Mouse (Mus musculus) CH12.LX (cell line): ENCODE data around the gene Ppp2r2c. TPM values are rescaled to one million over a fixed set of nuclear protein-coding genes. Genes with fewer than 3 reads are reported as not detected.

Source experiments
- DNase-seq: peaks from one replicate; pipeline ENCODE4 v3.0.0-alpha.2; 2013; ENCODE audit errors: extremely low read depth
- H3K27ac ChIP-seq: 2 replicates; pipeline ENCODE4 v1.5.1; 2012; ENCODE audit warnings: low read depth, mild to moderate bottlenecking, control low read depth, moderate library complexity; ENCODE audit not compliant: insufficient read depth
- H3K27me3 ChIP-seq: replicated peaks from 2 replicates; pipeline ENCODE3; 2012; ENCODE audit warnings: inconsistent platforms
- H3K36me3 ChIP-seq, 2 experiments: replicated peaks in 1 of 2; 2 replicates each; pipeline versions ENCODE3 to v1.6.1; 2012; ENCODE audit warnings: inconsistent platforms in 1 of 2, low read length in 1 of 2, mild to moderate bottlenecking in 1 of 2, mixed read lengths in 1 of 2, moderate library complexity in 1 of 2; ENCODE audit not compliant: control insufficient read depth in 1 of 2, insufficient read depth in 1 of 2
- H3K4me1 ChIP-seq, 2 experiments: 2 replicates each; pipeline ENCODE4 v1.6.1; 2012; ENCODE audit warnings: inconsistent platforms in 1 of 2, moderate library complexity in 1 of 2; ENCODE audit not compliant: insufficient read depth in 2 of 2, control insufficient read depth in 1 of 2
- H3K4me2 ChIP-seq: 2 replicates; pipeline ENCODE4 v1.6.1; 2012; ENCODE audit warnings: low read depth, mild to moderate bottlenecking, control low read depth; ENCODE audit not compliant: poor library complexity, insufficient read depth, severe bottlenecking
- H3K4me3 ChIP-seq, 3 experiments: fragments of 150-350 bp in 1 of 3; sonication (generic) in 1 of 3; replicated peaks in 1 of 3; 2 replicates each; pipeline versions ENCODE3 to v1.5.1; 2011 to 2012; ENCODE audit warnings: low read depth in 2 of 3, low read length in 2 of 3, mild to moderate bottlenecking in 2 of 3, moderate library complexity in 2 of 3, control low read depth in 1 of 3, improper control_type of control experiment in 1 of 3, inconsistent platforms in 1 of 3, mixed read lengths in 1 of 3; ENCODE audit not compliant: poor library complexity in 1 of 3
- H3K79me2 ChIP-seq: replicated peaks from 2 replicates; pipeline ENCODE4 v1.6.1; 2012; ENCODE audit warnings: mild to moderate bottlenecking, moderate library complexity; ENCODE audit not compliant: control insufficient read depth, poor library complexity, insufficient read depth, severe bottlenecking; ENCODE audit errors: extremely low read depth
- H3K9ac ChIP-seq: 2 replicates; pipeline ENCODE4 v1.6.1; 2012; ENCODE audit warnings: low read depth, mild to moderate bottlenecking, control low read depth, moderate library complexity; ENCODE audit not compliant: insufficient read depth
- H3K9me3 ChIP-seq: replicated peaks from 2 replicates; pipeline ENCODE3; 2012; ENCODE audit warnings: low read length, inconsistent platforms, mixed read lengths
- BHLHE40 ChIP-seq: IDR thresholded peaks from 2 replicates; pipeline ENCODE4 v1.6.1; 2011; ENCODE audit warnings: mild to moderate bottlenecking, low read depth, low read length, improper control_type of control experiment
- CHD2 ChIP-seq: IDR thresholded peaks from 2 replicates; pipeline ENCODE4 v1.6.1; 2011; ENCODE audit warnings: low read length, improper control_type of control experiment
- E2F4 ChIP-seq: IDR thresholded peaks from 2 replicates; pipeline ENCODE4 v1.6.1; 2011; ENCODE audit warnings: low read depth, low read length, improper control_type of control experiment; ENCODE audit not compliant: insufficient replicate concordance
- ELF1 ChIP-seq: IDR thresholded peaks from 2 replicates; pipeline ENCODE4 v1.6.1; 2014; ENCODE audit warnings: low read depth, mild to moderate bottlenecking, inconsistent platforms, low read length, improper control_type of control experiment
- EP300 ChIP-seq: IDR thresholded peaks from 2 replicates; pipeline ENCODE4 v1.6.1; 2011; ENCODE audit warnings: low read length, improper control_type of control experiment
- ETS1 ChIP-seq: conservative IDR thresholded peaks from 2 replicates; pipeline ENCODE4 v1.6.1; 2012; ENCODE audit warnings: low read depth, mild to moderate bottlenecking, inconsistent platforms, low read length, improper control_type of control experiment, moderate library complexity
- GABPA ChIP-seq: IDR thresholded peaks from 2 replicates; pipeline ENCODE4 v1.6.1; 2012; ENCODE audit warnings: low read depth, low read length, improper control_type of control experiment, inconsistent platforms; ENCODE audit not compliant: insufficient replicate concordance
- IRF4 ChIP-seq: IDR thresholded peaks from 2 replicates; pipeline ENCODE4 v1.6.1; 2014; ENCODE audit warnings: low read depth, mild to moderate bottlenecking, inconsistent platforms, low read length, improper control_type of control experiment
- JUND ChIP-seq: conservative IDR thresholded peaks from 2 replicates; pipeline ENCODE4 v1.6.1; 2011; ENCODE audit warnings: low read depth, low read length, improper control_type of control experiment
- MXI1 ChIP-seq: IDR thresholded peaks from 2 replicates; pipeline ENCODE4 v1.6.1; 2011; ENCODE audit warnings: mild to moderate bottlenecking, low read depth, low read length, improper control_type of control experiment
- MYC ChIP-seq: IDR thresholded peaks from 2 replicates; pipeline ENCODE4 v1.6.1; 2011; ENCODE audit warnings: low read depth, mild to moderate bottlenecking, improper control_type of control experiment, low read length
- NRF1 ChIP-seq: IDR thresholded peaks from 2 replicates; pipeline ENCODE4 v1.6.1; 2014; ENCODE audit warnings: low read depth, mild to moderate bottlenecking, inconsistent platforms, low read length, improper control_type of control experiment, moderate library complexity
- RAD21 ChIP-seq: IDR thresholded peaks from 2 replicates; pipeline ENCODE4 v1.6.1; 2011; ENCODE audit warnings: low read depth, mild to moderate bottlenecking, low read length, improper control_type of control experiment, moderate library complexity
- SIN3A ChIP-seq: IDR thresholded peaks from 2 replicates; pipeline ENCODE4 v1.6.1; 2012; ENCODE audit warnings: low read length, improper control_type of control experiment, inconsistent platforms
- SMC3 ChIP-seq: IDR thresholded peaks from 2 replicates; pipeline ENCODE4 v1.6.1; 2011; ENCODE audit warnings: low read depth, low read length, improper control_type of control experiment
- USF2 ChIP-seq: conservative IDR thresholded peaks from 2 replicates; pipeline ENCODE4 v1.6.1; 2011; ENCODE audit warnings: low read depth, low read length, improper control_type of control experiment
- ZC3H11A ChIP-seq: IDR thresholded peaks from 2 replicates; pipeline ENCODE4 v1.6.1; 2012; ENCODE audit warnings: low read depth, mild to moderate bottlenecking, inconsistent platforms, low read length, improper control_type of control experiment
- ZKSCAN1 ChIP-seq: IDR thresholded peaks from 2 replicates; pipeline ENCODE4 v1.6.1; 2012; ENCODE audit warnings: low read depth, inconsistent platforms, low read length, improper control_type of control experiment, borderline replicate concordance
- dilution Hi-C: fragments of 300-500 bp; cut with MboI; formaldehyde crosslinking; loops from 2 replicates; pipeline ENCODE4 v1.14.3; 2020; ENCODE audit warnings: low sequenced_read_pairs; ENCODE audit not compliant: extremely low pct_unique_long_range_greater_than_20kb, extremely low pct_ligation_motif_present
- in situ Hi-C: fragments of 300-500 bp; cut with MboI; formaldehyde crosslinking; loops from 3 replicates; pipeline ENCODE4 v1.14.3; 2019; ENCODE audit warnings: low sequenced_read_pairs, low pct_ligation_motif_present, low pct_unique_long_range_greater_than_20kb, mixed read lengths
- polyA plus RNA-seq: library from polyadenylated mRNA; unstranded; fragments of >175 nt; gene quantifications from 2 replicates; pipeline ENCODE4 v1.2.1, GENCODE M21; 2012; ENCODE audit warnings: low read depth; ENCODE audit not compliant: insufficient read length
- total RNA-seq, 2 experiments: library from RNA; depleted of rRNA; stranded (reverse); fragments of 300-350 nt in 1 of 2; fragments of >200 nt in 1 of 2; gene quantifications; 2 replicates each; pipeline ENCODE4 v1.2.3; 2012 to 2014

The Ppp2r2c gene
- total and polyA plus RNA-seq, 3 experiments, result 0.07 to 0.21 TPM; not detected in 1

DNA sequence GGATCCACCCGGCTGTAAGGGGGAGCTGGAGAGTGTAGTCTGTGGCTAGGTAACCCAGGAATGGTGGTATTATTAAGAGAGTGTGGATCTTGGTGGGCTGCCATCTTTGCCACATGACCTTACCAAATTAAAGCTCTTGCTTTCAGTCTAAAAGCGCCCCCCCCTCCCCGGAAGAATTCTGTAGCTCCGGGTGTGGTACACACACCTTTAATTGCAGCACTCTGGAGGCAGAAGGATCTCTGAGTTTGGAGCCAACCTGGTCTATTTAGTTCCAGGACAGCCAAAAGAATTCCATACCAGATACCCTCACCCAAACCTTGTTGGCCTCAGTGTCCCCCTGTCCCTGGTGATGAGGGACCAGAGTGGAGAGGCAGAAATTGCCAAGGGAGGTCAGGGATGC is 10.5 kb downstream of the Ppp2r2c start:
- TF ChIP-seq BHLHE40 (no peak), JUND (no peak), USF2 (no peak), CHD2 (no peak), E2F4 (no peak), ZKSCAN1 (no peak), ZC3H11A (no peak), ELF1 (no peak), SMC3 (no peak)
- Histone ChIP-seq H3K27me3 (peaks cover 42% of the 10 kb centered on the region), H3K36me3 (no peaks in the 10 kb centered on the region), H3K9ac (no peak overlapping the region), H3K79me2 (no peaks in the 10 kb centered on the region), H3K4me1 (peaks cover 10 to 28% of the 10 kb centered on the region in 2 experiments), H3K27ac (no peak overlapping the region), H3K4me2 (no peak overlapping the region), H3K4me3 (no peak overlapping the region), H3K9me3 (no peaks in the 10 kb centered on the region)
- in situ Hi-C loops, result no loop called here
- dilution Hi-C loops, result no loop called here
- no peak for DNase-seq

DNA sequence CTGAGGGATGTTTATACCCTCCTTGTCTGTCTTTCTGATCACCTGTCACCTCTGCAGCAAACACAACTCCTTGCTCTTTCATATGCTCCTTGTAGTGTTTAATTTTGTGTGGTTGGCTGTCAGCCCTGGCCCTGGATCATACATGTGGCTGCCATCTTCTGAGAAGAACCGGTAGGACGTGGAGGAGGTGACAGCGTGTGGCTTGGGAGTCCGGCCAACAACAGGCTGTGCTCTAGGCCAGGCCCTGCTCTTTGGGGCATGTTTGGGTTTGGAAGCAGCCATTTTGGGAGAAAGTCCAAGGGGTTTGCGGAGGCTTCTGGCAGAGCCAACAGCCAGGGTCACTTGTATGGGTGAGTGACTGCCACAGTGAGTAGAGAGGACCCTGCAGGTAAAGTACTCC is 12.3 kb downstream of the Ppp2r2c start:
- H3K79me2 ChIP-seq, result no peaks in the 10 kb centered on the region
- H3K4me1 ChIP-seq, result peaks cover 11 to 32% of the 10 kb centered on the region in 2 experiments
- H3K27me3 ChIP-seq, result peaks cover 24% of the 10 kb centered on the region
- H3K9me3 ChIP-seq, result no peaks in the 10 kb centered on the region
- no peak overlapping the region for H3K27ac ChIP-seq
- dilution Hi-C loops, result no loop called here
- H3K36me3 ChIP-seq, result no peaks in the 10 kb centered on the region
- TF ChIP-seq IRF4 (no peak), SIN3A (no peak), GABPA (no peak), ZC3H11A (no peak), EP300 (no peak), RAD21 (no peak), NRF1 (no peak), MXI1 (no peak), ETS1 (no peak), JUND (no peak), MYC (no peak)
- no peak overlapping the region for H3K4me2 ChIP-seq
- no peak overlapping the region for H3K9ac ChIP-seq
- no peak for DNase-seq
- no peak overlapping the region for H3K4me3 ChIP-seq
- in situ Hi-C loops, result no loop called here
